Mouse (Mus musculus): ENCODE results near the gene Postn. TPM values are rescaled to one million over a fixed set of nuclear protein-coding genes. Genes with fewer than 3 reads are reported as not detected.

The Postn gene
- polyA plus RNA-seq, 1 experiment from 2014 or later = 208 TPM

DNA sequence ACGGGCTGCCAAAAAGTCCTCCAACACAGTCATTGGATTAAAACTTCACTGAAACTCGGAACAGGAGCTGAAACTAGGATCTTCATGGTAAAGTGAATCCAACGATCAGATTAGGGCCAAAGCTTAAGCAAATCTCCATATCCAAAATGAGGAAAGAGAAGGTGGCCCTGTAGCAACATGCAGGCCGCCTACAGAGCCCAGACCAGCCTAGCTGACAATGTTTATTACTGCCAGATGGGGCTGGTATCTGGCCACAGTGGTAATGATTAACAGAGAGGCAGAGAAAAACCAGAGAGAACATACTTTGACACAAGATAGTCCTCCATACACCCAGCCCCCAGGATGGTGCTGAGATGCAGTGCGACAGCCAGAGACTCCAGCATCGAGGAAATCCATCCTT, 60.1 kb downstream of the Postn start:
- ATAC-seq (ENCODE audit: low FRiP score, low read depth) = no peak
- 37% methylated on average over 6 of the region's 6 CpGs for WGBS
- H3K4me2 ChIP-seq (replicated peaks) = no peak overlapping the region

DNA sequence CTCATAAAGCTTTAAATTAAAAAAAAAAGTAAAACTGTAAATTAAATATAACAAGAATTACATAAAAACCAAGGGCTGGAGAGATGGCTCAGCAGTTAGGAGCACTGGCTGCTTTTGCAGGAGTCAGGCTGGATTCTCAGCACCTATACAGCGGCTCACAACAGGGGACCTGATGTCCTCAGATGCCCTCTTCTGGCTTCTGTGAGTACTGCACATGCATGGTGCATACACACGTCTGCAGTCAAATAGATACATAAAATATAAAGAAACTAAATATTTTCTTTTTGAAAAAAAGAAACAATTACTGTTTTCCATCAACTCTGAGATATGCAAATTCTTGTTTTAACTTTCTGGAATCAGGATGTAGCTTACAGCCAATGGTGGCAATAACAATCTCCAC, 60.8 kb downstream of the Postn start:
- Histone ChIP-seq H3K27me3 (no peaks in the 10 kb centered on the region), H3K4me2 (replicated peaks) (no peak overlapping the region), H3K36me3 (no peaks in the 10 kb centered on the region), H3K27ac (no peak overlapping the region), H3K4me3 (no peak overlapping the region), H3K9ac (no peak overlapping the region), H3K9me3 (no peaks in the 10 kb centered on the region), H3K4me1 (peaks cover 13% of the 10 kb centered on the region; the same call in 1 of the 2 replicates)
- 96% methylated on average over 2 of the region's 2 CpGs for WGBS
- no peak for ATAC-seq (ENCODE audit: low FRiP score, low read depth)

More for the DNA sequence above, 60.1 kb downstream of the Postn start:
- Histone ChIP-seq H3K36me3 (no peaks in the 10 kb centered on the region), H3K9me3 (no peaks in the 10 kb centered on the region), H3K27me3 (no peaks in the 10 kb centered on the region), H3K4me1 (peaks cover 13% of the 10 kb centered on the region; the same call in 1 of the 2 replicates), H3K9ac (no peak overlapping the region), H3K4me3 (no peak overlapping the region), H3K27ac (no peak overlapping the region)

DNA sequence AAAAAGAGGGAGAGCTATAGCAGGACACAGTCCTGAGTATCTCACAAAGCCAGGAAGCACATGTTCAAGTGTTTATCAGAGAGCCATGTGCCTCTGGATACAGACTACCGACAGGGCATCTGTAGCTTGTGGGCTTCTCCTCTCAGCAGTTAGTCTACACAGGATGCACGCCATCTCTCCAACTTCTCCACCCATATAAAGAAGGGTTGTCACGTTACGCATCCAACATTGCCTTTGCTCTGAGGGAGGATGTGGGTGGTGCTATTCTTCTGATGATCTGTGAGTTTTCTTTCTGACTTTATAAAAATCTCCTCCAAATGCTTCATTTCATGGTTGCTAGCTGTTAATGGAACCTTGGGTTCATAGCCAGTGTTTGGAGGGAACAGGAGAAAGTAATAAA, 63.2 kb downstream of the Postn start:
- no peak overlapping the region for H3K4me3 ChIP-seq
- H3K27me3 ChIP-seq = no peaks in the 10 kb centered on the region
- ATAC-seq (ENCODE audit: low FRiP score, low read depth) = no peak
- no peak overlapping the region for H3K4me2 ChIP-seq (replicated peaks)
- 86% methylated on average over 4 of the region's 4 CpGs for WGBS
- H3K9ac ChIP-seq = no peak overlapping the region
- H3K27ac ChIP-seq = no peak overlapping the region
- H3K9me3 ChIP-seq = no peaks in the 10 kb centered on the region
- H3K4me1 ChIP-seq = peaks cover 11% of the 10 kb centered on the region; the same call in 1 of the 2 replicates
- H3K36me3 ChIP-seq = no peaks in the 10 kb centered on the region

DNA sequence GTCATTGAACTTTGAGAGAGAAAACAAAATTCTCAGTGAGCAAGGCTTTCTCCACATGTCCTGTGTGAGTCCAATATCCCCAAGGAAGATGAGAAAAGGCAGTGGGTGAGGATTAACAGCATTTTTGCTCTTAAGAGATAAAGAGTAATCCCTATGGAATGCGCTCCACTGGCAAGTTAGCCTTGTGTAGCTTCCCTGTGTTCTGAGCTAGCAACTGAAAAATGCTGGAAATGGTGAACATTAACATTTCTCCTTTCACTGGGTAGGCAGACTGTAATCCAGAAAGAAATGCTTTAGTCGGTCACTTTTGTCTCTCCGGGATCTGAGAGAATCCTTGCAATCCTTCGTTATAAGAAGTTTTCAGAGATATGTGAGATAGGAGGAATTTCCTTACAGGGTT, 70.8 kb downstream of the Postn start:
- Histone ChIP-seq H3K4me2 (replicated peaks) (no peak overlapping the region), H3K4me1 (0 out of 2 replicates have a peak, but pooled peaks cover 3% of the 10 kb centered on the region), H3K9ac (no peak overlapping the region), H3K4me3 (no peak overlapping the region), H3K36me3 (no peaks in the 10 kb centered on the region), H3K27me3 (no peaks in the 10 kb centered on the region), H3K9me3 (no peaks in the 10 kb centered on the region), H3K27ac (no peak overlapping the region)
- WGBS = 87% methylated on average over 4 of the region's 4 CpGs
- no peak for ATAC-seq (ENCODE audit: low FRiP score, low read depth)

DNA sequence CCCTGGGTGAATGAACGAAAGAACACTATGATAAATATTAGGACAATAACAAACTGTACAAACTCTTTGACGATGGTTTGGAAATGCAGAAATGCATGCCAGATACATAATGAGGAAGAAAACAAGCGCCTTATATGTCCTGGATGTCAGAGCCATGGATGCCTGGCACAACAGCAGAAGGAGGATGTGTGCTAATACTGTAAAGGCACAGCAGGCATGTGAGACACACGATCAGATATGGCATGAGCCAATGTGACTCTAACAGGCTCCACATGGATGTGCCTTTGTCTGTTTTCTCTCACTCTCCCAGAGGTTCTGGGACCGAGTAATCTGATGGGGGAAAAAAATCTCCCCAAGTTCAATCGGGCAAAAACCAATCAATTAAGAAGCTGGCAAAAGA, 71.3 kb downstream of the Postn start:
- no peak overlapping the region for H3K27ac ChIP-seq
- no peak overlapping the region for H3K9ac ChIP-seq
- H3K4me1 ChIP-seq = 0 out of 2 replicates have a peak, but pooled peaks cover 3% of the 10 kb centered on the region
- H3K36me3 ChIP-seq = no peaks in the 10 kb centered on the region
- WGBS = 71% methylated on average over 6 of the region's 6 CpGs
- no peak overlapping the region for H3K4me2 ChIP-seq (replicated peaks)
- no peaks in the 10 kb centered on the region for H3K9me3 ChIP-seq
- no peak overlapping the region for H3K4me3 ChIP-seq
- ATAC-seq (ENCODE audit: low FRiP score, low read depth) = no peak
- H3K27me3 ChIP-seq = no peaks in the 10 kb centered on the region

DNA sequence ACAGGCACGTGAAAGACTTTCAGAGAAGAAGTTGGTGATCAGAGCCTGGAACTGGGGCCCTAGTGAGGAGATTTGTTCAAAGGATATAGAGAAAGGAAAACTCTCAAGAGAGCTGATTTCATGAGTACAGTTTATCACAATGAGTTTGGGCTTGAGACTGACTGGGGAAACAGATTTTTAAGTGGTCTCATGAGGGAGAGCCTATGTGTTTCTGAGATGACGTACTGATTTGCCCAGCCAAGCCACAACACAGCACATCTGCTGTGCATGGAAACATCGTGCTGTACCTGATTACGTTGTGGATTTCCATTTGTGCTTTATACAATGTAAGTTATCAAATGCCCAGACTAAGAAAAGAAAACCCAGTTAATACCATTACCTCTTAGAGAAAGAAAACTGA, 71.7 kb downstream of the Postn start:
- 0 out of 2 replicates have a peak, but pooled peaks cover 3% of the 10 kb centered on the region for H3K4me1 ChIP-seq
- no peaks in the 10 kb centered on the region for H3K27me3 ChIP-seq
- WGBS = 55% methylated on average over 4 of the region's 4 CpGs
- no peak overlapping the region for H3K27ac ChIP-seq
- no peak overlapping the region for H3K4me3 ChIP-seq
- no peaks in the 10 kb centered on the region for H3K9me3 ChIP-seq
- ATAC-seq (ENCODE audit: low FRiP score, low read depth) = no peak
- H3K36me3 ChIP-seq = no peaks in the 10 kb centered on the region
- H3K9ac ChIP-seq = no peak overlapping the region
- no peak overlapping the region for H3K4me2 ChIP-seq (replicated peaks)

DNA sequence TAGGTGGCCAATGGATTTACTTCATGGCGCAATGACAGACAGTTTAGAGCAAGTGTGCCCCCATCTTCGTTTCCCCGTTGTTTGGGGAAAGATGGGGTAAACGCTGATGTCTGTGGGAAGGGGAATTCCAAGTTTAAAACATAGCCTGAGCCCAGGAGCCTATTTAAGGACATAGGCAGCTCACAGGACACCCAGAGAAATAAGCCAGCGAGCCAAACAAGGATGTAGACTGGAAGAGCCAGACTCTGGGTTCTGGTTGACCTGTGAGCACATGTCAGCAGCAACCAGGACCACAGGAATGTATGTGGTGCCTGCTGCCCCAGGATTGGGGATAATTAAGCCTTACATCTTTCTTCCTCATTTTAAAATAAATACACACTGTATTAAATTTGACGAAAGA, 73.7 kb downstream of the Postn start:
- no peaks in the 10 kb centered on the region for H3K36me3 ChIP-seq
- no peak overlapping the region for H3K27ac ChIP-seq
- no peak for ATAC-seq (ENCODE audit: low FRiP score, low read depth)
- no peaks in the 10 kb centered on the region for H3K27me3 ChIP-seq
- H3K4me2 ChIP-seq (replicated peaks) = no peak overlapping the region
- H3K4me1 ChIP-seq = 0 out of 2 replicates have a peak, but pooled peaks cover 3% of the 10 kb centered on the region
- 87% methylated on average over 6 of the region's 6 CpGs for WGBS
- no peak overlapping the region for H3K4me3 ChIP-seq
- H3K9ac ChIP-seq = no peak overlapping the region
- no peaks in the 10 kb centered on the region for H3K9me3 ChIP-seq

DNA sequence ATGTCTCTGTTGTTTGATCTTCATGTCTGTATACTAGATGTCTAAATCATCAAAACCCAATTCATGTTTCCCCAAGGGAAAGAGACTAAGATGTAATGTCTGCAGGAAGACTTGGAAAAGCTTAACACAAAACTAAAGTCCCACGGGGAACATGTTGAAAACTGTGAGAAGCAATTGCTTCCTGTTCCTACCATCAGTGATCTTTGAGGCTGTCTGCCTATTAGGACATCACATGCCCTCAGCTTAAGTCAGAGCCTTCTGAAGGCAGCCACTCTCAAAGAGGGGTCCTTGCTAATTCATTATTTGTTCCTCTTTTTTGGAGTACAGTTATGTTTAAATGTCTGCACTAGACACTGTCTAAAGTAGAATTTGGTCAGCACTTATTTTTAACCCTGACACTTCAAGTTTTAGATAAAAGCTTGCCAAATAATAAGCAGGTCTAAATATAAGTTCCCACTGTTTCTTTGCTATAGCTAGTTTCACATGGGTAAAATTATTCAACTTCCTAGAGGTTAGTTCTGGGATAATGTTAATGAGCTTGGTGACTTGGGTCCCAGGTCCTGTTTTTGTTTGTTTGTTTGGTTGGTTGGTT, 75.6 kb downstream of the Postn start:
- 63% methylated on average over 1 of the region's 1 CpGs for WGBS
- no peaks in the 10 kb centered on the region for H3K36me3 ChIP-seq
- no peaks in the 10 kb centered on the region for H3K9me3 ChIP-seq
- H3K4me1 ChIP-seq = 0 out of 2 replicates have a peak, but pooled peaks cover 3% of the 10 kb centered on the region
- no peak overlapping the region for H3K4me2 ChIP-seq (replicated peaks)
- H3K4me3 ChIP-seq = no peak overlapping the region
- no peak overlapping the region for H3K9ac ChIP-seq
- H3K27me3 ChIP-seq = no peaks in the 10 kb centered on the region
- ATAC-seq (ENCODE audit: low FRiP score, low read depth) = no peak
- H3K27ac ChIP-seq = no peak overlapping the region

Other genes starting within 250 kb of the Postn start
- gene Trpc4, start 205.1 kb upstream of the Postn start, polyA plus RNA-seq (2015; fragmentation: Nextera tagmentation; extraction: Ambion mirVana) = 1.5 and 2.2 TPM in 2 replicates

Data from limb, embryonic 13.5 days (tissue).